Mouse (Mus musculus) embryonic facial prominence, embryonic 13.5 days (tissue): ENCODE measurements around the gene Tanc2. TPM values are rescaled to one million over a fixed set of nuclear protein-coding genes. Genes with fewer than 3 reads are reported as not detected.

ENCODE experiments used
- ATAC-seq: fragments of 200-750 bp; cut with Nextera tagmentation; 2 replicates; pipeline ENCODE4 v1.8.0; 2017; ENCODE audit warnings: low read depth; ENCODE audit not compliant: insufficient number of reproducible peaks, insufficient read depth, low FRiP score, low TSS enrichment
- H3K27ac ChIP-seq: fragments of 300-500 bp; sonication (generic); 2 replicates; pipeline ENCODE4 v1.5.1; 2015; ENCODE audit warnings: moderate library complexity, mild to moderate bottlenecking, inconsistent platforms
- H3K27me3 ChIP-seq: fragments of 300-500 bp; sonication (generic); 2 replicates; pipeline ENCODE4 v1.6.1; 2015; ENCODE audit warnings: mild to moderate bottlenecking, inconsistent platforms
- H3K36me3 ChIP-seq: fragments of 300-500 bp; sonication (generic); 2 replicates; pipeline ENCODE4 v1.6.1; 2015; ENCODE audit warnings: mild to moderate bottlenecking, inconsistent platforms
- H3K4me1 ChIP-seq: fragments of 300-500 bp; sonication (generic); 2 replicates; pipeline ENCODE4 v1.6.1; 2015; ENCODE audit warnings: inconsistent platforms
- H3K4me2 ChIP-seq: fragments of 300-500 bp; sonication (generic); 2 replicates; pipeline ENCODE4 v1.6.1; 2015; ENCODE audit warnings: moderate library complexity, mild to moderate bottlenecking, inconsistent platforms
- H3K4me3 ChIP-seq: fragments of 300-500 bp; sonication (generic); 2 replicates; pipeline ENCODE4 v1.5.1; 2015; ENCODE audit warnings: mild to moderate bottlenecking, inconsistent platforms
- H3K9ac ChIP-seq: fragments of 300-500 bp; sonication (generic); 2 replicates; pipeline ENCODE4 v1.6.1; 2015; ENCODE audit warnings: mild to moderate bottlenecking, inconsistent platforms
- H3K9me3 ChIP-seq: fragments of 300-500 bp; sonication (generic); 2 replicates; pipeline ENCODE4 v1.6.1; 2016; ENCODE audit warnings: inconsistent platforms
- WGBS: fragments of 180-500 bp; shearing (Covaris S2); methylation state at CpG from one replicate; pipeline ENCODE4 v1.1.7; 2015; ENCODE audit warnings: mixed read lengths; 5-methylcytosine and 5-hydroxymethylcytosine counted together
- polyA plus RNA-seq: library from polyadenylated mRNA; unstranded; fragments of >200 nt; fragmentation: Nextera tagmentation; extraction: Ambion mirVana; gene quantifications from 2 replicates; pipeline ENCODE4 v1.2.1, GENCODE M21; 2015

Gene Tanc2
- polyA plus RNA-seq, 1 experiment from 2014 or later, result 8.2 TPM

DNA sequence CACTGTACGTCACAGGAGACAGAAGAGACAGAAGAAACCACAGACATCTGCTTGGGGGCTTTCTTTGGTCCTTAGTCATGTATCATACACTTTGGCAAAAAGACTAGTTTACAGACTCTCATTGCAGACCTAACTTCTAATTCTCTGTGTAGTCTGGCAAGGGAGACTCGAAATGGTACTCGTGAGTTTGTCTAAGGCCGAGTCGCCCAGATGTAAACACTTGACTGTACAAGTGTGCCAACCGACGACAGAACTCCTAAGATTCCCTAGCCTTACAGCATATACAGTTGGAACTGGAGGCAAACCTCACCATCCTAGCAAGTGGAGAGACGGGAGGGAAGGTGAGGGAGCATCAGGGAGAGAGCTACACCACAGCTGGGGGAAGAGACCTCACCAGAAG is 344.0 kb downstream of the Tanc2 start:
- no peaks in the 10 kb centered on the region for H3K4me1 ChIP-seq
- H3K27me3 ChIP-seq, result no peaks in the 10 kb centered on the region
- H3K4me3 ChIP-seq, result no peak overlapping the region
- H3K36me3 ChIP-seq, result no peaks in the 10 kb centered on the region
- no peak for ATAC-seq
- H3K27ac ChIP-seq, result no peak overlapping the region
- H3K9ac ChIP-seq, result no peak overlapping the region
- WGBS, result 82% methylated on average over 8 of the region's 8 CpGs
- H3K4me2 ChIP-seq, result no peak overlapping the region
- no peaks in the 10 kb centered on the region for H3K9me3 ChIP-seq

DNA sequence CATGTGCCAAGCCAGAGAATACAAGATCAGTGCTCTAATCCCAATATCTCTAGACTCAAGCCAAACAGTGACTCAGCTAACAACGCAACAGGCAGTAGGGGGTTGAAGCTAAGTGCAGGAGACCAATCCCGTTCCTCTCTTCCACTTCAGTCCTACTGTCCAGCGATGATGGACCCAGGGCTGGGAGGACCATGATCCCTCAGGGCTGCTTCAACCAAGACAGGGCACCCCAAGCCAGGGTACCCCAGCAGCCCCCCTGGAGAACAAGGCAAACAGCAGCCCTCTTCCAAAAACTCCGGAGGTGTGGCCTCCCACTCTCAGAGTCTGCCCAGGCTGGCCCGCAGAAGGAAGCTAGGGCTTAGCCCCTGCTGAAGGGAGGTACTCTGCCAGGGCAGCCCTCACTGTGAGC is 344.5 kb downstream of the Tanc2 start:
- Histone ChIP-seq H3K4me2 (no peak overlapping the region), H3K4me1 (no peaks in the 10 kb centered on the region), H3K9me3 (no peaks in the 10 kb centered on the region), H3K27ac (no peak overlapping the region), H3K27me3 (no peaks in the 10 kb centered on the region), H3K36me3 (no peaks in the 10 kb centered on the region), H3K4me3 (no peak overlapping the region), H3K9ac (no peak overlapping the region)
- ATAC-seq, result no peak
- WGBS, result 78% methylated on average over 5 of the region's 5 CpGs

DNA sequence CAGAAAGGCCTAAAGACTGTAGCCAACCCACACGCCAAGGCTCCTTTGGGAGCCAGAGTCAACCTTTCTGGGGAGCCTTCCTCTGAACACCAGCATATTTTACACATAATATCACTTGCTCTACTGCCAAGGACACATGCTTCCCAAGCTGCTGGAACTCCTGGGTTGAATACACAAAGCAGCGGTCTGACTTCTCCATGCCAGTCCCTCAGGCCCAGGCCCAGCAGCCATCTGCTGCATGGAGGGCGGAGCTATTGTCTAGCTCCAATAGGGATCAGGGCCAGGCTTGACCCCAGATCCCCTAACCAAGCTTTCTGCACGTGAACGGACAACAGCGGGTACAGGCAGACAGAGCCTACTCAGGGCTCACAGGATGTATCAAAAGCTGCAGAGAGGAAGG is 345.0 kb downstream of the Tanc2 start:
- H3K9me3 ChIP-seq, result no peaks in the 10 kb centered on the region
- no peaks in the 10 kb centered on the region for H3K36me3 ChIP-seq
- no peak overlapping the region for H3K27ac ChIP-seq
- H3K9ac ChIP-seq, result no peak overlapping the region
- H3K27me3 ChIP-seq, result no peaks in the 10 kb centered on the region
- 57% methylated on average over 6 of the region's 6 CpGs for WGBS
- no peak overlapping the region for H3K4me3 ChIP-seq
- ATAC-seq, result no peak
- no peak overlapping the region for H3K4me2 ChIP-seq
- no peaks in the 10 kb centered on the region for H3K4me1 ChIP-seq

DNA sequence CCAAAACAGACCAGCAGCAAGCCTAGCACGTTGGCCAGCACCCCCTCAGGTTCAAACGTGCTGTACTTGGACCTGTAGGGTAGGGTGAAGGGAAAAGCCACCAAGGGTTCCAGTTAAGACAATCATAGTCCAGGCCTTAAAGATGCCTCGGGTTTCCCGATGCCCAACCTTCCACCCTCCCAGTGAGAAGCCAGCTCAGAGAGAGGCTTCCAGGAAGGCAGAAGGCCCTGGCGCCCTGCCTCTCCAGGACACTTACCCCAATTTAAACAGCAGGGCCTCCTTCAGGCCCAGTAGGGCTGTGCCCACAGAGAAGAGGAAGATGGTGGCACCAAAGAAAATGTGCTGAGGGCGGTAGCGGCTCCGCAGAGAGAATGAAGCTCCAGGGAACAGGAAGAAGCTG is 345.7 kb downstream of the Tanc2 start:
- 88% methylated on average over 8 of the region's 8 CpGs for WGBS
- no peaks in the 10 kb centered on the region for H3K36me3 ChIP-seq
- H3K27ac ChIP-seq, result no peak overlapping the region
- H3K27me3 ChIP-seq, result no peaks in the 10 kb centered on the region
- no peak overlapping the region for H3K4me2 ChIP-seq
- no peak overlapping the region for H3K9ac ChIP-seq
- H3K4me3 ChIP-seq, result no peak overlapping the region
- H3K4me1 ChIP-seq, result no peaks in the 10 kb centered on the region
- no peak for ATAC-seq
- H3K9me3 ChIP-seq, result no peaks in the 10 kb centered on the region

DNA sequence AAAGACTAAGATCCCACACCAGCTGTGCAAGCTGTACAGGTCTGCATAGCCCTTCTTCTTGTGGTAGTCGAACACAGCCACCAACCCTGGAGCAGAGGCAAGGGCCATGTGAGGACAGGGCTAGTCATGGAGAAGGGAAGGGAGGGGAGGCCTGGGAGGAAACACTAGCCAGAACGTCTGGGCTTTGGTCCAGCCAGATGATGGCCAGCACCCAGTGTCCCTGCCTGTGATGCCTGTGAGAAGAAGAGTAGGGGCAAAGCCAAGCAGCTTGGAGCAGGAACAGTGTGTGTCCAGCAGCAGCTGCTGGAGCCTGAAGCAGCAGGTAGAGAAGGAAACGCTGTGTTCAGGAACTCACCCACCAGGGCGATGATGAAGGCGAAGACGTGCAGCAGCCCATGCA is 346.4 kb downstream of the Tanc2 start:
- Histone ChIP-seq H3K4me1 (no peaks in the 10 kb centered on the region), H3K27ac (no peak overlapping the region), H3K9ac (no peak overlapping the region), H3K36me3 (no peaks in the 10 kb centered on the region), H3K27me3 (no peaks in the 10 kb centered on the region), H3K4me3 (no peak overlapping the region), H3K4me2 (no peak overlapping the region), H3K9me3 (no peaks in the 10 kb centered on the region)
- WGBS, result 87% methylated on average over 6 of the region's 6 CpGs
- ATAC-seq, result no peak

DNA sequence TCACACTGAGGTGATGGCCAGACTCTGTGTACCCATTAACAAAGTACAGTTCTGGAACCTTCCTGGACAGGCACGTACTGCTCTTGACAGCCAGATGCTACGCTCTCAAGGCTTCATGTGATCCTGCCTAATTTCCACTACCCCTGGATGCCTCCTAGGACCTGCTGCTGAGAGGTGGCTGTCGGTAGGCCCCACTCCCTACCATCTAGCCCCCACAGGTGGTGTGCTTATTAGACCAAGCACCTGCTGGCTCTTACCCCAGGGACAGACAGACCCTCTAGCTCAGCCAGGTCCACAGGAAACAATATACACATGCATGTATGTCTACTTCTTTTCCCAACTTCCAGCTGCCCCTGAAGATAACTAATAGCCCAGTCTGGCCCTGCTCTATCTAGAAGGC is 347.2 kb downstream of the Tanc2 start:
- no peak overlapping the region for H3K4me3 ChIP-seq
- no peaks in the 10 kb centered on the region for H3K36me3 ChIP-seq
- no peak overlapping the region for H3K27ac ChIP-seq
- H3K9ac ChIP-seq, result no peak overlapping the region
- no peak for ATAC-seq
- WGBS, result 88% methylated on average over 3 of the region's 3 CpGs
- H3K9me3 ChIP-seq, result no peaks in the 10 kb centered on the region
- no peaks in the 10 kb centered on the region for H3K4me1 ChIP-seq
- no peaks in the 10 kb centered on the region for H3K27me3 ChIP-seq
- H3K4me2 ChIP-seq, result no peak overlapping the region

DNA sequence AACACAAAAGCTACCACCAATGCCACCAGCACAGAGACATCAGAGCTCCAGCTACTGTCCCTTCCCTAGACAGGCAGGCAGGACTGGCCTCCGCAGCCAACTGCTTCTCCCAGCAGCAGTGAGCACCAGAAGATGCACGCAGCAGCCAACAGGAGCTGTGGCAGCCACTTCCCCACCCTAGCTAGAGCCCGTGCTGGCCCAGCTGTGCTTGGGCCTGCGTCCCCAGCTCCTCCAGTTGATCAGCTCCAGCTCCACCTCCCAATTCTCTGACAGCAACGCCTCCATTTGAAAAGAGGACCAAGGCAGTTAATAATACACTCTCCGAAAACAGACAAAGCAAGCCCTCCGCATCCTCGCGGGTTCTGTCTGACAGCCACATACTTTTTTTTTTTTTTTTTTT is 349.0 kb downstream of the Tanc2 start:
- ATAC-seq, result no peak
- H3K9me3 ChIP-seq, result no peaks in the 10 kb centered on the region

DNA sequence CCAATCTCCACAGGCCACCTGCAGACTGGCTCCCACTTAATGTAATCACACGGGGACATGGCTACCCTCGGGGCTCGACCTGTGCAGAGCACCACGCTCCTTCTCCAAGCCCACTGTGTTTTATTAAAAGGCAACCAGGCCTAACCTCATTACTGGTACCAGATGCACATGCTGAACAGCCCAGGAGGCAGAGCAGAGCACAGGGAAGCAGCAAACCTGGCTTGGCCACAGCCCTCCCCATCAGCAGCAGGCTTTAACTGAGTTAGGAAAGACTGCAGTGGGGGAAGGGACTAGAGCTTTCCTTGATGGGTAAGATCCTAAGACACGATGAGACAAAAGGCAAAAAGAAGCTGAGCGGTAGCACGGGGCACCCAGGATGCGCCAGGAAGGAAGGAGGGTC is 352.2 kb downstream of the Tanc2 start:
- H3K27me3 ChIP-seq, result peaks cover 32% of the 10 kb centered on the region
- no peak overlapping the region for H3K4me2 ChIP-seq
- no peak overlapping the region for H3K9ac ChIP-seq
- H3K4me3 ChIP-seq, result no peak overlapping the region
- no peaks in the 10 kb centered on the region for H3K36me3 ChIP-seq
- no peak for ATAC-seq
- no peak overlapping the region for H3K27ac ChIP-seq
- WGBS, result 43% methylated on average over 8 of the region's 8 CpGs
- H3K4me1 ChIP-seq, result peaks cover 27% of the 10 kb centered on the region
- H3K9me3 ChIP-seq, result no peaks in the 10 kb centered on the region

More for the DNA sequence above, 349.0 kb downstream of the Tanc2 start:
- H3K4me1 ChIP-seq, result peaks cover 10% of the 10 kb centered on the region
- no peak overlapping the region for H3K4me3 ChIP-seq
- H3K9ac ChIP-seq, result no peak overlapping the region
- no peak overlapping the region for H3K4me2 ChIP-seq
- 63% methylated on average over 9 of the region's 9 CpGs for WGBS
- peaks cover 14% of the 10 kb centered on the region for H3K27me3 ChIP-seq
- no peak overlapping the region for H3K27ac ChIP-seq
- no peaks in the 10 kb centered on the region for H3K36me3 ChIP-seq

DNA sequence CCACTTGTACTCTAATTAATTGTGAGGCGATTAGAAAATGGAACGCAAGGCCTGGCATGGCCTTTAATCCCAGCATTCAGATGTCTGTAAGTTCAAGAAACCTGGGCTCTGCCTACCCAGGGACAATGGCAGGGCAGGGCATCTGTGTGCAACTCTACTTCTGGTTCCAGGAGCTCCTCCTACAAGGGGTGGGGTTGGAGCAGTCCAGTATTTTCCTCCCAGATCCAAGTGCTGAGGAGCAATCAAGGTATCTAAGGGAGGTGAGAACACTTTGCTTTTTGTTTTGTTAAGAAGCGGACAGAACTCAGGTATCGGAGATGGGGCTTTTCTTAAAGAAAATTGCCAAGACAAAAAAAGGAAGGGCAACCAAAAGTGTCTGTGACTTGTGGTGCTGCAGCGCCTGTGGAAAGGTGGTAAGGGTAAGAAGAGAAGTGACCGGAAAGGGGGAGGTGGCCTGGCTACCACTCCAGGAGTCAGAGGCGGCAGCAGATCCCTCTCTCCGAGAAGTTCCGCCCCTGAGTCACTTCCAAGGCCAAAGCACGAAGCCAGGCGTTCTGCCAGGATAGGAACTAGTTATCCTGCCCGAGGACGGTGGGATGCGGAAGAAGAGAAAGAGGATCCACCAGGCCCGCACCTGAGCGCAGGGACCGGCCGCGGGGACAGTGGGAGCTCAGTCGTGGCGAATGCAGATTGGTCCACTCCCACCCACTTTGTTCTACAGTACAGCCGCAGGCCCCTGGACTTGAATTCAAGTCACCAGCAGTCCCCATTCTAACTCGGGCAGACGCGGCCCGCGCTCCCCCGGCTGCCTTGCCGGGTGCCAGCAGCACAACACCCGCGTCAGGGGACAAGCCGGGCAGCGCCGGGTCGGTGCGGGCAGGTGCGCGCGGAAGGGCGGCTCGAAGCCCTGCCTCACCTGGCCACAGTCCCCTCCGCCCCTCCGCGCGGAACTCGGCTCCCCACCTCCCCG is 353.6 kb downstream of the Tanc2 start:
- peak overlapping the region; percentile 62 for H3K4me3 ChIP-seq
- peaks cover 32% of the 10 kb centered on the region for H3K27me3 ChIP-seq
- no peak for ATAC-seq
- H3K9me3 ChIP-seq, result no peaks in the 10 kb centered on the region
- peaks cover 30% of the 10 kb centered on the region for H3K4me1 ChIP-seq
- 5% methylated on average over 46 of the region's 47 CpGs for WGBS
- peak overlapping the region; percentile 69 for H3K9ac ChIP-seq
- peak overlapping the region; percentile 90 for H3K4me2 ChIP-seq
- H3K36me3 ChIP-seq, result no peaks in the 10 kb centered on the region
- H3K27ac ChIP-seq, result 0 out of 2 replicates have a peak overlapping the region, but pooled peaks have one; percentile 33

DNA sequence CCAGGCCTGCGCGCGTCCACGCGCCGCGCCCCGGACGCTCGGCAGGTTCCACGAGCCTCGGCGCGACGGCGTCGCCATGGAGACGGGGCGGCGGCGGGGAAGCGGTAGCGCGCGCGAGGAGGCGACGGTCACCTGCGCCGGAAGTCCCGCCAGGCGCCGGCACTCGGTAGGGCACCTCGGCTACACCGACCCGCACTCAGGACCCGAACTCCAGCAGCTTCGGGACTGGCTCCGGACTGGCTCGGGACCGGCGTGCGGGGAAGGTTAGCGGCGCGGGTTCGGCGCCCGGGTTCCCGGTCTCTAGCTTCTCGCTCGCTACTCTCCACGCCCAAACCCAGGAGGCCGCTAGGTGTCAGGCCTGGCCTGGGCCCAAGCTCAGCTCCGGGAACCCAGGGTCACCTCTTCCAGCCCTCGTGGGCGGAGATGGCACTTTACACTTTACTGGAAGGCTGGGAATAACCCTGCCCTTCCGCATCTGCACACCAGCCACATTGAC is 354.4 kb downstream of the Tanc2 start:
- peak overlapping the region; percentile 69 for H3K9ac ChIP-seq
- peak overlapping the region; percentile 90 for H3K4me2 ChIP-seq
- H3K4me1 ChIP-seq, result peaks cover 32% of the 10 kb centered on the region
- peaks cover 32% of the 10 kb centered on the region for H3K27me3 ChIP-seq
- 0 out of 2 replicates have a peak overlapping the region, but pooled peaks have one; percentile 4 for H3K27ac ChIP-seq
- no peaks in the 10 kb centered on the region for H3K36me3 ChIP-seq
- WGBS, result under 1% methylated on average over 59 of the region's 59 CpGs
- ATAC-seq, result no peak
- peak overlapping the region; percentile 62 for H3K4me3 ChIP-seq
- no peaks in the 10 kb centered on the region for H3K9me3 ChIP-seq

DNA sequence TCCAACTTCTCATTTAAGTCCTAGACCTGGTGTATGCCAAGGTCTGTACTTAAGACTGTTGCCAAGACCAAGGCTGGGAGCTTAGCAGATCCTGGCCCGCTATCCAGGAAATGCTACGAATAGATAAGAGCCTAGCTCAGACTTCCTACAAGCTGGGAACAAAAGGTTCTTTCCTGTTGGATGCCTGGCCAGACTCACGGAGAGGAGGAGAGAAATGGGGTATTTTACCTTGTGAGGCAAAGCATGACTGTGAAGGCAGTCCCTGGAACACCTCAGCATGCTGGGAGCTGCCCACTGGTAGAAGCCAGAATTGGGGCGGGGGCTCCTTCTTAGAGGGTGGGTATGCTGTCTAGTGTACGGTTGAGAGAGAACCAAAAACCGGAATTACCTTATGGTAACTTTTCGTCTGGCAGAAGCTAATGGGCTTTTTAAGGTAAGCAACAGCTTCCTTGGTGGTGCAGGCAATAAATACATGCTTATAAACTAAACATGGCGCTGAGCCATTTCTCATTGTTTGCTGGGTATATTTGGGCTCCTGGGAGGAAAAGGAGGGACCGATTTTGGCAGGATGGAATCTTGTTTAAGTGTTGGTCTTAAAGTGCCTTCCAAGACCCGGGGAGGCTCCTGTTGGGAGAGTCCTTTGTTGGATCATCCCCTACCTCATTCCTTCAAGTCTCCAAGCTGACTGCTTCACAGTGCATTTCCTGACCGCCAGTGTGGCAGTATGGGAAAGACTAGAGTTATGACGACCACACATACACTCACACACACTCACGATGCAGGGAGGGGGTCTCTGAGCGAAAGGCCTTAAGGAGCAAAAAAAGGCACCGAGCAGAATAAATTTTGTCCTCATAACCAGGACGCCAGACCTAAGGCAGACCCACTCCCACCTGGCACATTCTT is 355.2 kb downstream of the Tanc2 start:
- Histone ChIP-seq H3K36me3 (no peaks in the 10 kb centered on the region), H3K27me3 (peaks cover 32% of the 10 kb centered on the region), H3K9ac (no peak overlapping the region), H3K27ac (peak overlapping the region; percentile 28; the same call in 1 of the 2 replicates), H3K4me2 (peak overlapping the region; percentile 90), H3K9me3 (no peaks in the 10 kb centered on the region), H3K4me1 (peaks cover 32% of the 10 kb centered on the region), H3K4me3 (peak overlapping the region; percentile 62)
- no peak for ATAC-seq
- 76% methylated on average over 16 of the region's 16 CpGs for WGBS
